Mouse (Mus musculus) CH12.LX (cell line): ENCODE measurements around the gene Lgr4. TPM values are rescaled to one million over a fixed set of nuclear protein-coding genes. Genes with fewer than 3 reads are reported as not detected.

Experiments used
- DNase-seq: peaks from one replicate; pipeline ENCODE4 v3.0.0-alpha.2; 2013; ENCODE audit errors: extremely low read depth
- H3K27ac ChIP-seq: 2 replicates; pipeline ENCODE4 v1.5.1; 2012; ENCODE audit warnings: low read depth, mild to moderate bottlenecking, control low read depth, moderate library complexity; ENCODE audit not compliant: insufficient read depth
- H3K27me3 ChIP-seq: replicated peaks from 2 replicates; pipeline ENCODE3; 2012; ENCODE audit warnings: inconsistent platforms
- H3K36me3 ChIP-seq, 2 experiments: replicated peaks in 1 of 2; 2 replicates each; pipeline versions ENCODE3 to v1.6.1; 2012; ENCODE audit warnings: inconsistent platforms in 1 of 2, low read length in 1 of 2, mild to moderate bottlenecking in 1 of 2, mixed read lengths in 1 of 2, moderate library complexity in 1 of 2; ENCODE audit not compliant: control insufficient read depth in 1 of 2, insufficient read depth in 1 of 2
- H3K4me1 ChIP-seq, 2 experiments: 2 replicates each; pipeline ENCODE4 v1.6.1; 2012; ENCODE audit warnings: inconsistent platforms in 1 of 2, moderate library complexity in 1 of 2; ENCODE audit not compliant: insufficient read depth in 2 of 2, control insufficient read depth in 1 of 2
- H3K4me2 ChIP-seq: 2 replicates; pipeline ENCODE4 v1.6.1; 2012; ENCODE audit warnings: low read depth, mild to moderate bottlenecking, control low read depth; ENCODE audit not compliant: poor library complexity, insufficient read depth, severe bottlenecking
- H3K4me3 ChIP-seq, 3 experiments: fragments of 150-350 bp in 1 of 3; sonication (generic) in 1 of 3; replicated peaks in 1 of 3; 2 replicates each; pipeline versions ENCODE3 to v1.5.1; 2011 to 2012; ENCODE audit warnings: low read depth in 2 of 3, low read length in 2 of 3, mild to moderate bottlenecking in 2 of 3, moderate library complexity in 2 of 3, control low read depth in 1 of 3, improper control_type of control experiment in 1 of 3, inconsistent platforms in 1 of 3, mixed read lengths in 1 of 3; ENCODE audit not compliant: poor library complexity in 1 of 3
- H3K79me2 ChIP-seq: replicated peaks from 2 replicates; pipeline ENCODE4 v1.6.1; 2012; ENCODE audit warnings: mild to moderate bottlenecking, moderate library complexity; ENCODE audit not compliant: control insufficient read depth, poor library complexity, insufficient read depth, severe bottlenecking; ENCODE audit errors: extremely low read depth
- H3K9ac ChIP-seq: 2 replicates; pipeline ENCODE4 v1.6.1; 2012; ENCODE audit warnings: low read depth, mild to moderate bottlenecking, control low read depth, moderate library complexity; ENCODE audit not compliant: insufficient read depth
- H3K9me3 ChIP-seq: replicated peaks from 2 replicates; pipeline ENCODE3; 2012; ENCODE audit warnings: low read length, inconsistent platforms, mixed read lengths
- BHLHE40 ChIP-seq: IDR thresholded peaks from 2 replicates; pipeline ENCODE4 v1.6.1; 2011; ENCODE audit warnings: mild to moderate bottlenecking, low read depth, low read length, improper control_type of control experiment
- CHD1 ChIP-seq: IDR thresholded peaks from 2 replicates; pipeline ENCODE4 v1.6.1; 2012; ENCODE audit warnings: low read depth, low read length, improper control_type of control experiment, inconsistent platforms
- CHD2 ChIP-seq: IDR thresholded peaks from 2 replicates; pipeline ENCODE4 v1.6.1; 2011; ENCODE audit warnings: low read length, improper control_type of control experiment
- CTCF ChIP-seq, 2 experiments: IDR thresholded peaks in 1 of 2; conservative IDR thresholded peaks in 1 of 2; 2 replicates each; pipeline ENCODE4 v1.5.1; 2011 to 2012; ENCODE audit warnings: low read depth in 2 of 2, low read length in 2 of 2, improper control_type of control experiment in 1 of 2, inconsistent platforms in 1 of 2, mild to moderate bottlenecking in 1 of 2, moderate library complexity in 1 of 2
- ELF1 ChIP-seq: IDR thresholded peaks from 2 replicates; pipeline ENCODE4 v1.6.1; 2014; ENCODE audit warnings: low read depth, mild to moderate bottlenecking, inconsistent platforms, low read length, improper control_type of control experiment
- EP300 ChIP-seq: IDR thresholded peaks from 2 replicates; pipeline ENCODE4 v1.6.1; 2011; ENCODE audit warnings: low read length, improper control_type of control experiment
- ETS1 ChIP-seq: conservative IDR thresholded peaks from 2 replicates; pipeline ENCODE4 v1.6.1; 2012; ENCODE audit warnings: low read depth, mild to moderate bottlenecking, inconsistent platforms, low read length, improper control_type of control experiment, moderate library complexity
- GABPA ChIP-seq: IDR thresholded peaks from 2 replicates; pipeline ENCODE4 v1.6.1; 2012; ENCODE audit warnings: low read depth, low read length, improper control_type of control experiment, inconsistent platforms; ENCODE audit not compliant: insufficient replicate concordance
- JUND ChIP-seq: conservative IDR thresholded peaks from 2 replicates; pipeline ENCODE4 v1.6.1; 2011; ENCODE audit warnings: low read depth, low read length, improper control_type of control experiment
- KAT2A ChIP-seq: IDR thresholded peaks from 2 replicates; pipeline ENCODE4 v1.6.1; 2012; ENCODE audit warnings: low read length, improper control_type of control experiment, inconsistent platforms; ENCODE audit not compliant: insufficient replicate concordance
- MAX ChIP-seq: IDR thresholded peaks from 2 replicates; pipeline ENCODE4 v1.6.1; 2011; ENCODE audit warnings: low read length, improper control_type of control experiment
- MAZ ChIP-seq: IDR thresholded peaks from 2 replicates; pipeline ENCODE4 v1.6.1; 2012; ENCODE audit warnings: low read depth, mild to moderate bottlenecking, inconsistent platforms, low read length, improper control_type of control experiment, moderate library complexity
- MXI1 ChIP-seq: IDR thresholded peaks from 2 replicates; pipeline ENCODE4 v1.6.1; 2011; ENCODE audit warnings: mild to moderate bottlenecking, low read depth, low read length, improper control_type of control experiment
- MYC ChIP-seq: IDR thresholded peaks from 2 replicates; pipeline ENCODE4 v1.6.1; 2011; ENCODE audit warnings: low read depth, mild to moderate bottlenecking, improper control_type of control experiment, low read length
- NELFE ChIP-seq: IDR thresholded peaks from 2 replicates; pipeline ENCODE4 v1.6.1; 2011; ENCODE audit warnings: low read depth, low read length, improper control_type of control experiment
- NRF1 ChIP-seq: IDR thresholded peaks from 2 replicates; pipeline ENCODE4 v1.6.1; 2014; ENCODE audit warnings: low read depth, mild to moderate bottlenecking, inconsistent platforms, low read length, improper control_type of control experiment, moderate library complexity
- PAX5 ChIP-seq: IDR thresholded peaks from 2 replicates; pipeline ENCODE4 v1.6.1; 2012; ENCODE audit warnings: low read length, inconsistent platforms, mixed read lengths
- RAD21 ChIP-seq: IDR thresholded peaks from 2 replicates; pipeline ENCODE4 v1.6.1; 2011; ENCODE audit warnings: low read depth, mild to moderate bottlenecking, low read length, improper control_type of control experiment, moderate library complexity
- RCOR1 ChIP-seq: conservative IDR thresholded peaks from 2 replicates; pipeline ENCODE4 v1.6.1; 2012; ENCODE audit warnings: low read depth, mild to moderate bottlenecking, inconsistent platforms, low read length, improper control_type of control experiment
- SMC3 ChIP-seq: IDR thresholded peaks from 2 replicates; pipeline ENCODE4 v1.6.1; 2011; ENCODE audit warnings: low read depth, low read length, improper control_type of control experiment
- UBTF ChIP-seq: IDR thresholded peaks from 2 replicates; pipeline ENCODE4 v1.6.1; 2012; ENCODE audit warnings: low read depth, mild to moderate bottlenecking, inconsistent platforms, low read length, improper control_type of control experiment, moderate library complexity
- USF1 ChIP-seq: IDR thresholded peaks from 2 replicates; pipeline ENCODE4 v1.6.1; 2014; ENCODE audit warnings: low read depth, mild to moderate bottlenecking, inconsistent platforms, low read length, improper control_type of control experiment
- USF2 ChIP-seq: conservative IDR thresholded peaks from 2 replicates; pipeline ENCODE4 v1.6.1; 2011; ENCODE audit warnings: low read depth, low read length, improper control_type of control experiment
- ZC3H11A ChIP-seq: IDR thresholded peaks from 2 replicates; pipeline ENCODE4 v1.6.1; 2012; ENCODE audit warnings: low read depth, mild to moderate bottlenecking, inconsistent platforms, low read length, improper control_type of control experiment
- ZNF384 ChIP-seq: IDR thresholded peaks from 2 replicates; pipeline ENCODE4 v1.6.1; 2012; ENCODE audit warnings: low read depth, low read length, improper control_type of control experiment, inconsistent platforms
- dilution Hi-C: fragments of 300-500 bp; cut with MboI; formaldehyde crosslinking; loops from 2 replicates; pipeline ENCODE4 v1.14.3; 2020; ENCODE audit warnings: low sequenced_read_pairs; ENCODE audit not compliant: extremely low pct_unique_long_range_greater_than_20kb, extremely low pct_ligation_motif_present
- in situ Hi-C: fragments of 300-500 bp; cut with MboI; formaldehyde crosslinking; loops from 3 replicates; pipeline ENCODE4 v1.14.3; 2019; ENCODE audit warnings: low sequenced_read_pairs, low pct_ligation_motif_present, low pct_unique_long_range_greater_than_20kb, mixed read lengths
- polyA plus RNA-seq: library from polyadenylated mRNA; unstranded; fragments of >175 nt; gene quantifications from 2 replicates; pipeline ENCODE4 v1.2.1, GENCODE M21; 2012; ENCODE audit warnings: low read depth; ENCODE audit not compliant: insufficient read length
- total RNA-seq, 2 experiments: library from RNA; depleted of rRNA; stranded (reverse); fragments of 300-350 nt in 1 of 2; fragments of >200 nt in 1 of 2; gene quantifications; 2 replicates each; pipeline ENCODE4 v1.2.3; 2012 to 2014

Gene Lgr4
- total and polyA plus RNA-seq, 3 experiments: 6.1 to 11.4 (median 6.9) TPM

- Histone ChIP-seq H3K9me3 (no peaks in the 10 kb centered on the region), H3K27me3 (no peaks in the 10 kb centered on the region), H3K27ac (no peak overlapping the region), H3K79me2 (no peaks in the 10 kb centered on the region), H3K4me2 (no peak overlapping the region), H3K9ac (no peak overlapping the region), H3K4me1 (peaks cover 2 to 6% of the 10 kb centered on the region in 2 experiments; a peak in 1 of 4 replicates), H3K4me3 (no peak overlapping the region), H3K36me3 (peaks cover 0 to 4% of the 10 kb centered on the region in 2 experiments)
- TF ChIP-seq ETS1 (no peak), ELF1 (no peak), GABPA (no peak), NRF1 (no peak), EP300 (no peak), RCOR1 (no peak), SMC3 (no peak), MXI1 (no peak), UBTF (no peak), KAT2A (no peak), ZC3H11A (no peak), RAD21 (no peak), JUND (no peak), MYC (no peak), CTCF (conservative IDR thresholded peaks at IDR 0.05 in 1 of 2, IDR thresholded peaks at IDR 0.05 in 1 of 2; ENCODE audit: low read depth in 2 of 2, low read length in 2 of 2) (no peak), PAX5 (no peak), CHD2 (no peak), USF1 (no peak), MAX (no peak)
- in situ Hi-C loops (no loop called here), dilution Hi-C loops (no loop called here)
- DNase-seq: no peak
These were observed 54.9 kb downstream of the Lgr4 start for GRCm38 (mm10) chr2:109972310-109972709.

- dilution Hi-C loops: no loop called here
- no peak overlapping the region for H3K4me3 ChIP-seq
- H3K27ac ChIP-seq: no peak overlapping the region
- H3K4me2 ChIP-seq: no peak overlapping the region
- no peak for DNase-seq
- peaks cover 1 to 6% of the 10 kb centered on the region in 2 experiments; a peak in 1 of 4 replicates for H3K4me1 ChIP-seq
- no peaks in the 10 kb centered on the region for H3K79me2 ChIP-seq
- no peaks in the 10 kb centered on the region for H3K9me3 ChIP-seq
- H3K9ac ChIP-seq: no peak overlapping the region
- TF ChIP-seq RAD21: no peak
- TF ChIP-seq CHD1: no peak
- TF ChIP-seq USF2: no peak
- no peak for TF ChIP-seq MAZ
- TF ChIP-seq RCOR1: no peak
- TF ChIP-seq NRF1: no peak
- no peak for TF ChIP-seq ZNF384
- TF ChIP-seq GABPA: no peak
- no peak for TF ChIP-seq BHLHE40
- no peak for TF ChIP-seq NELFE
- H3K27me3 ChIP-seq: no peaks in the 10 kb centered on the region
- peaks cover 0 to 5% of the 10 kb centered on the region in 2 experiments for H3K36me3 ChIP-seq
- in situ Hi-C loops: no loop called here
These were observed 55.5 kb downstream of the Lgr4 start for GRCm38 (mm10) chr2:109972922-109973321.
